Mouse (Mus musculus) embryonic facial prominence, embryonic 14.5 days (tissue): ENCODE measurements at regions not wholly inside any gene's neighbourhood (a gene's known extent, or its start where the extent isn't known, plus 50 kb on each side); places are given as distances from the start of the nearest gene placed in this dataset.
A peak's percentile ranks its signal among the peaks of the same experiment; 100 is the strongest.

Experiments
- ATAC-seq: fragments of 200-750 bp; cut with Nextera tagmentation; 2 replicates; pipeline ENCODE4 v1.8.0; 2017; ENCODE audit warnings: low read depth, moderate number of reproducible peaks, moderate TSS enrichment
- DNase-seq: peaks from one replicate; pipeline ENCODE4 v3.0.0-alpha.2; 2015; ENCODE audit warnings: low spot score
- H3K27ac ChIP-seq: fragments of 300-500 bp; sonication (generic); replicated peaks from 2 replicates; pipeline ENCODE4 v1.5.1; 2014; ENCODE audit warnings: low read depth, mild to moderate bottlenecking, low read length, moderate library complexity
- H3K27me3 ChIP-seq: fragments of 300-500 bp; sonication (generic); replicated peaks from 2 replicates; pipeline ENCODE4 v1.6.1; 2014; ENCODE audit warnings: low read length; ENCODE audit not compliant: control insufficient read depth, insufficient read depth
- H3K36me3 ChIP-seq: fragments of 300-500 bp; sonication (generic); 2 replicates; pipeline ENCODE4 v1.6.1; 2014; ENCODE audit warnings: low read length, mixed read lengths; ENCODE audit not compliant: control insufficient read depth, insufficient read depth
- H3K4me1 ChIP-seq: fragments of 300-500 bp; sonication (generic); 2 replicates; pipeline ENCODE4 v1.6.1; 2014; ENCODE audit warnings: antibody characterized with exemption, low read length; ENCODE audit not compliant: control insufficient read depth, insufficient read depth
- H3K4me2 ChIP-seq: fragments of 300-500 bp; sonication (generic); 2 replicates; pipeline ENCODE4 v1.6.1; 2014; ENCODE audit warnings: low read depth, mild to moderate bottlenecking, low read length, moderate library complexity, mixed read lengths
- H3K4me3 ChIP-seq: fragments of 300-500 bp; sonication (generic); 2 replicates; pipeline ENCODE4 v1.5.1; 2014; ENCODE audit warnings: low read depth, mild to moderate bottlenecking, low read length
- H3K9ac ChIP-seq: fragments of 300-500 bp; sonication (generic); 2 replicates; pipeline ENCODE4 v1.6.1; 2014; ENCODE audit warnings: low read depth, mild to moderate bottlenecking, low read length, moderate library complexity, mixed read lengths
- H3K9me3 ChIP-seq: fragments of 300-500 bp; sonication (generic); 2 replicates; pipeline ENCODE4 v1.6.1; 2016; ENCODE audit warnings: low read length; ENCODE audit not compliant: control insufficient read depth
- WGBS: fragments of 180-500 bp; shearing (Covaris S2); extraction: QIAGEN DNeasy Blood & Tissue Kit; methylation state at CpG from one replicate; pipeline ENCODE4 v1.1.7; 2014; 5-methylcytosine and 5-hydroxymethylcytosine counted together

DNA sequence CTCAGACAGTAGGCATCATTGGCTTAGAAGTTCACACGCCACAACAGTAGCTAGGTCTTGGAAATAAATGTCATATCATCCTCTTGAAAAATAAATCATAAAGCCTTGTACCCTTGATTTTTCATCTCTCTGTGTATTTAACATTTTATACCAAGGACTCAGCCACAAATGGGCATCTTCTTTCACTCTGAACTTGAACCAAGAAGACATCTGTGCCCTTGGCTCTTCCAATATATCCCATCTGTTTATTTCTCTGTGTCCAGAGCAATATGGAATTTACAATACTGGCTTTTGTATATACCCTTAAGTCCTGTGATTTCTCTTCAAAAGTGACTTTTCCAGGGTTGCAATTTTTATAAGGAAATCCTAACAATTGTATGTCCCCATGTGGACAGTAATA, 222.7 kb downstream of the Tox3 start:
- no peak for ATAC-seq
- no peak for DNase-seq
- 89% methylated on average over 1 of the region's 1 CpGs for WGBS
- no peaks in the 10 kb centered on the region for H3K27me3 ChIP-seq
- no peaks in the 10 kb centered on the region for H3K36me3 ChIP-seq
- no peak overlapping the region for H3K4me2 ChIP-seq
- no peak overlapping the region for H3K27ac ChIP-seq
- no peak overlapping the region for H3K9ac ChIP-seq
- H3K4me3 ChIP-seq, result no peak overlapping the region
- no peaks in the 10 kb centered on the region for H3K4me1 ChIP-seq
- H3K9me3 ChIP-seq, result no peaks in the 10 kb centered on the region

DNA sequence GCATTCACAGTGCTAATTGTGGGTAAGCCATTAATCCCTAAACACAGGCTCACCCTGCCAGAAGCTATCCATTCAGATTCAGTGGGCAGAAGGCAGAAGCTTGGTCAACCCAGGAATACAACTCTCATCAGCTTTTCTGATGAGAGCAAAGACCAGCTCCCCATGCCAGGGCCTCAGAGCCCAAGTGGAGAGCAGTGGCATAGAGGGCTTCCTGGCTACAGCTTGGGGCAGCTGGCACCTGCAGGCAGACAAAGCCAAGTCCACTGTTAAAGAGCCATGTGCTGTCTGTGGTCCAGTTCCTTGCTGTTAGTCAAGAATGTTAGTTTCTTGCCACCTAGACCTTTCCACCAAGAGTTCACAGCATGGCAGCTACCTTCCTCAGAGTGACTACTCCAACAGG, 225.0 kb downstream of the Tox3 start:
- H3K36me3 ChIP-seq, result no peaks in the 10 kb centered on the region
- H3K4me3 ChIP-seq, result no peak overlapping the region
- H3K4me1 ChIP-seq, result no peaks in the 10 kb centered on the region
- H3K4me2 ChIP-seq, result no peak overlapping the region
- no peak overlapping the region for H3K9ac ChIP-seq
- H3K27me3 ChIP-seq, result no peaks in the 10 kb centered on the region
- ATAC-seq, result no peak
- H3K9me3 ChIP-seq, result no peaks in the 10 kb centered on the region
- H3K27ac ChIP-seq, result no peak overlapping the region
- no peak for DNase-seq

DNA sequence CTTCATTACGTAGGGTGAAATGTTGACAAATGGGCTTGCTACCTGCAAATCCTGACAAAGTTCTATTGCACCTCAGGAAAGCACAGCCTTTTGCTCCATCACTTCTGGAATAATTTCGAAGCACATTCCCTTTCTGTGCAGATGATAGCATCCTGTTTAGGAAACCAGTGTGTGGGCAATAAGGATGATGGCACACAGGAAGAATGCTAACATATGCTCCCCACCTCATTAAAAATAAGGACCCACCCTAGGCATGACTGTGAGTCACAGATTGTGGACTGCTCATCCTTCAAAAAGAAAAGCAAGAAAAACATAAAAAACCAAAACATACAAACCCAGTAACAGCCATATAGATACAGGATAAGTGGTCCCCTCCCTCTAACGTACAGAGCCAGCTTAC, 226.2 kb downstream of the Tox3 start:
- Histone ChIP-seq H3K27ac (no peak overlapping the region), H3K4me1 (no peaks in the 10 kb centered on the region), H3K4me3 (no peak overlapping the region), H3K27me3 (no peaks in the 10 kb centered on the region), H3K4me2 (no peak overlapping the region), H3K9me3 (no peaks in the 10 kb centered on the region), H3K36me3 (no peaks in the 10 kb centered on the region), H3K9ac (no peak overlapping the region)
- ATAC-seq (no peak), DNase-seq (no peak)
- WGBS, result 80% methylated on average over 3 of the region's 3 CpGs

DNA sequence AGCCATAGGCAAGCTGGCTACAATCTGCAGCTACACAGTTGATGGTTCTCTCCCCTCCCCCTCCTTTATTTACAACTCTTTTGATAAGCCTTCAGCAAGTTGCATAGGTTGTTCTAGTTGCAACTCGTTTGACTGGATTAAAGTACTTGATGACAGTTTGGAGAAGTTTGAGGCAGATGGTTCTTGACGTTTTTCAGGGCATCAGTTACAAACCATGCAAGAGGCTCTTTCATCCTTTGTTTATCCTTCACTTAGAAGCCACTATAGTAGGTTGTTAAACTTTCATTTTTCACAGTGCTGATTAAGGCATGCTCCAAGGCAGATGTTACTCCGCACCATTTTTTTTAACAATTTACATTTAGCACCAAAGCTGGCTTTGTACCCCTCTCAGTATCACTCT, 227.1 kb downstream of the Tox3 start:
- Histone ChIP-seq H3K9me3 (no peaks in the 10 kb centered on the region), H3K4me3 (no peak overlapping the region), H3K9ac (no peak overlapping the region), H3K4me1 (no peaks in the 10 kb centered on the region), H3K4me2 (no peak overlapping the region), H3K36me3 (no peaks in the 10 kb centered on the region), H3K27me3 (no peaks in the 10 kb centered on the region), H3K27ac (no peak overlapping the region)
- WGBS, result 24% methylated on average over 3 of the region's 3 CpGs
- DNase-seq (peak; percentile 47), ATAC-seq (peak; percentile 37; the same call in 1 of the 2 replicates)

DNA sequence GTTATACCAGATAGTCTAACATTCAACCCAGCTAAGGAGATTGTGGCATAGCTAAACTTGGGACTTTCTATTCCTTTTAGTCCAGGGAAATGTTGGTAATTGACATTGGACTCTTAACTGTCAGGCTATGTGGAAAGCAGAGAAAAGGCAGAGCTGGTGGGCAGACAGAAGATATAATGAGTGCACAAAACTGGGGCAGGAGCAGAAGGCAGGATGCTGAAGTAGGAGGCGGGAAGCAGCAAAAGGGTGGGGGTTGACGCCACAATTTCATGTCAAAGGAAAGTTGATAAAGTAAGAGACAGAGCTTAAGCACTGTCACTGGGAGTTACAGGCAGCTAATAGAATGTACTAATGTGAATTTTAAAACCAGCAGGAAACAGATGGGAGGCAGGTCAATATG, 232.7 kb downstream of the Tox3 start:
- Histone ChIP-seq H3K9me3 (no peaks in the 10 kb centered on the region), H3K27ac (no peak overlapping the region), H3K27me3 (no peaks in the 10 kb centered on the region), H3K4me3 (no peak overlapping the region), H3K36me3 (no peaks in the 10 kb centered on the region), H3K4me2 (no peak overlapping the region), H3K4me1 (no peaks in the 10 kb centered on the region), H3K9ac (no peak overlapping the region)
- 88% methylated on average over 2 of the region's 2 CpGs for WGBS
- ATAC-seq (no peak), DNase-seq (no peak)

DNA sequence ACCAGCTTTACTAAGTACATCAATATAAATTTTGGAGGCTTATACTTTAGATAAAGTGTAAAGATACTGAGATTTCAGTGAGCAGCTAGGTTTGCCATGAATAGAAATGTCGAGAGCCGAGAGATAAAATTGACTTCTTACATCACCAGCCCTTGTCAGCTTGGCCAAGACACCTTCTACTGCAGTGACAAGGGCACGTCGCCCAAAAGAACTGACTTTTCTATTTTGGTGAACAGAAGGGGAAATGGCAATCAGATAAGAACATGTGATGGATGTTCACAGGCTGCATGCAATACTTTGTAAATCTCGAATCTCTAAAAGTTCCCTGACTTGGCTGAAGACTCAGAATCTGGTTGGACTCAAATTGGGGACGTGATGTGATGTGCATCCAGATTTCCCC, 247.6 kb downstream of the Tox3 start:
- ATAC-seq (no peak), DNase-seq (no peak)
- no peaks in the 10 kb centered on the region for H3K27me3 ChIP-seq
- H3K9ac ChIP-seq, result no peak overlapping the region
- H3K4me2 ChIP-seq, result no peak overlapping the region
- no peak overlapping the region for H3K27ac ChIP-seq
- no peaks in the 10 kb centered on the region for H3K9me3 ChIP-seq
- no peaks in the 10 kb centered on the region for H3K4me1 ChIP-seq
- WGBS, result 83% methylated on average over 6 of the region's 6 CpGs
- H3K4me3 ChIP-seq, result no peak overlapping the region
- H3K36me3 ChIP-seq, result no peaks in the 10 kb centered on the region

DNA sequence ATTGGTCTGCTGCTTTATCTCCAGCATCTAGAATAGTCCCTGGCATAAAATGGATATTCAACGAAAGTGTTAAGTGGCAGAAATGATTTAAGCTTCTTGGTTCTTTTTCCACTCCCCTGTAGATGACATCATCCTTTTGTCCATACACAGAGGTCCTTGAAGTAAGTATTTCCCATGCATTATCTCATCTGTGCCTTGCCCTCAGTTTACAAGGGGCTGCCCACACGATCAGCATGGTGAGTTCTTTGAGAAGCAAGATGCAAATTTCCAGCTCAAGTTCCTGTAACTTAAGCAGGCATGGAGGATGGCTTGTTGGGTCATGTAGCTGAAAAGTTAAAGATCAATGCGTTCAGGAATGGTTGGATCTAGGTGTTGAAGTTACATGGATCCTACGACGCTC, 265.5 kb downstream of the Tox3 start:
- Histone ChIP-seq H3K4me3 (no peak overlapping the region), H3K27ac (no peak overlapping the region), H3K27me3 (no peaks in the 10 kb centered on the region), H3K36me3 (no peaks in the 10 kb centered on the region), H3K9ac (no peak overlapping the region), H3K4me1 (no peaks in the 10 kb centered on the region; the same call in 1 of the 2 replicates), H3K4me2 (no peak overlapping the region), H3K9me3 (peaks cover 5% of the 10 kb centered on the region; the same call in 1 of the 2 replicates)
- DNase-seq (no peak), ATAC-seq (no peak)
- 77% methylated on average over 5 of the region's 5 CpGs for WGBS

DNA sequence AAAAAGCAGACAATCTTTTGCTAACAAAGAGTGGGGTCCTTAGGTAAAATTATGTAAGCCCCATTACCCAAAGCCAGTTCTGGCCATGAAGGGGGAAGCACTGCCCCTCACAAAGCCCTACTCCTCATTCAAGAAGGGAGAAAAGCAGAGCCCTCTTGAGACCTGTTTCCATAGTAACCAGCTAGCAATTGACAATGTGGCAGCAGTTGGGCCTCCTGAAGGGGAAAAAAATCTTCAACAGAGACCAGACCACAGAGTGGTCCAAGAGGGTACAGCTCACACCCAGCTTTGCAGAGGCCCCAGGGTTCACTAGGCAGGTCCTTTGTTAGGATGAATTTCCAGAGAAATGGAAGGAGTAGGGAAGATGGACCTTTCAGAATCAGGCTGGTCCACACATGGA, 271.8 kb downstream of the Tox3 start:
- ATAC-seq (peak; percentile 33; the same call in 1 of the 2 replicates), DNase-seq (peak; percentile 67)
- Histone ChIP-seq H3K4me2 (no peak overlapping the region), H3K9ac (no peak overlapping the region), H3K27me3 (no peaks in the 10 kb centered on the region), H3K4me1 (no peaks in the 10 kb centered on the region; the same call in 1 of the 2 replicates), H3K27ac (no peak overlapping the region), H3K36me3 (no peaks in the 10 kb centered on the region), H3K4me3 (no peak overlapping the region), H3K9me3 (no peaks in the 10 kb centered on the region)

DNA sequence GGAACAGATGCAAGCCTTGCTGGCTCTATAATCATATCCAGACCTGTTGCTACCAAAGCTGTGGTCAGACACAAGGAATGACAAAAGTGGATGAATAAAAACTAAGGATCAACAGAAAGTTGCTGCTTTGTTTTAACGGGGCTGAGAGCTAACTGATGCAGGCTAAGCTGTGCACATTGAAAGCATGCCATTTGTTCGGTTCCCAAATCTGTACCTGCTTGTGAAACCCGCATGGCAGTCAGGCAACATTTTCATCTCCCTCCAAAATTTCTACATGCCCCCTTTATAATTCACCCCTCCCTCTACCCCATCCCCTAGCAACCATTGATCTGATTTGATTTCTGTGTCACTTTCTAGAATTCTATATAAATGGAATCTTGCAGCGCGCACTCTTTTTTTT, 272.3 kb downstream of the Tox3 start:
- Histone ChIP-seq H3K4me2 (no peak overlapping the region), H3K36me3 (no peaks in the 10 kb centered on the region), H3K9ac (no peak overlapping the region), H3K9me3 (no peaks in the 10 kb centered on the region), H3K27me3 (no peaks in the 10 kb centered on the region), H3K27ac (no peak overlapping the region), H3K4me1 (no peaks in the 10 kb centered on the region; the same call in 1 of the 2 replicates), H3K4me3 (no peak overlapping the region)
- no peak for DNase-seq
- no peak for ATAC-seq
- 67% methylated on average over 5 of the region's 5 CpGs for WGBS
